Mouse (Mus musculus) megakaryocyte, adult 5-6 weeks (primary cell): Measurements from ENCODE around the gene Cacnb1. TPM values are rescaled to one million over a fixed set of nuclear protein-coding genes. Genes with fewer than 3 reads are reported as not detected.

Source experiments
- ATAC-seq: 2 replicates; pipeline ENCODE4 v1.8.0; 2016; ENCODE audit warnings: mild to moderate bottlenecking, inconsistent platforms; ENCODE audit not compliant: poor library complexity, severe bottlenecking
- total RNA-seq, 2 experiments: library from RNA; stranded (forward) in 1 of 2; stranded (reverse) in 1 of 2; fragments of 153-499, 151-499 nt in 1 of 2; fragments of 221-1000, 200-1000 nt in 1 of 2; gene quantifications; 2 replicates each; pipeline versions ENCODE4 v1.2.3 to v1.2.4; 2015 to 2017

The Cacnb1 gene
- total RNA-seq, 2 experiments from 2014 or later, result 0.62 to 1.2 TPM

DNA sequence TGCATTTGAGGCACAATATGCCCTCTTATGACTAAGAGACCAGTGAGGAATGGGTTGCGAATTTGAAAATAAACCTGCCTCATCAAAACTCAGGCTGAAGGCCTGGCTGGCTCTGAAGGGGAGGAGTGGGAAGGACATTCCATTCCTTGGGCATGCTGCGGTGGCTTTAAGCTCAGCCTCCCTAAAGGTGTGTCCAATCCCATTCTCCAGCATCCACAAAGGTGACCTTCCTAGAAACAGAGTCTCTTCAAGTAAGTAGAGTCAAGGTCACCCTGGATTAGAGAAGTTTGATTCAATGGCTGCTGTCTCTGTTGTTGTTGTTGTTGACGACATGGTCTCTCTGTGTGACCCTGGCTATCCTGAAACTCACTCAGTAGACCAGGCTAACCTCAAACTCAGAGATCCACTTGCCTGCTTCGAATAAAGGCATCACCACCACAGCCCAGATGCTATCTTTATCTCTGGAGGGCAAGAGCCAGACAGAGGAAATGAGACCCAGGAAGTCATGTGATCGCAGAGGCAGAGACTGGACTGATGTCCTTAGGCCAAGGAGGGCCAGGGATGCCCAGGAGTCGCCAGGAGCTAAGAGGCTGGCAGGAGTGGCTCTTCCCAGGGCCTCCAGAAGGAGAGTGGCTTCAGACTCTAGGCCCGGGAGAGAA, 64.1 kb downstream of the Cacnb1 start:
- ATAC-seq, result no peak

DNA sequence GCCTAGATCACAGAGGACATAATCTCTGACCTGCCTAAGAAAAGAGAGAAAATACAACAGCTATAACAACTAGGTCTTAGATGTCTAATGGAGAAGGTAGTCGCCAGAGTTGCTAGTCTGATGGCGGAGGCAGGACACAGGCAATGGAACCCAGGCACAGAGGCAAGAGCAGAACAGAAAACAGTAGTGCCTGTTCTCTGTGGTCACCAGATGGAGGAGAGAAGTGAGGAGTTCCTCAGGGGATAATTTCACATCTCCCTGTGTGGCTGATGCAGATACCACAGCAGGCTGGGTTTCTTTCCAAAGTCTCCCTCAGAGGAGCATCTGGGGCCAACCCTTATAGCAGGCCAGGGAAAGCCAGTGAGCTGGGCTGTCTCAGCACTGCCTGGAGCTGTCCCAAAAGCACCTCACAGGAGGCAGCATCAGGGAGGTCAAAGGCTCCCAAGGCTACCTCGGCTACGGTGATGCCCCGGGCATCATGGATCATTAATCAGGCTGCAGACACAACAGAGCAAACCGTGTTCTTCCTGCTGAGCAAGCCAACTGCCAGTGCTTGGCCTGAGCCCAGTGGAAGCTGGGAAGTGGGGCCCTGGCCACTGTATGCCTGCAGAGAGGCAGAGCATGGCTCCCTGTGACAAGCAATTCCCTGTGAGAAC, 65.8 kb downstream of the Cacnb1 start:
- ATAC-seq, result peak; percentile 75

DNA sequence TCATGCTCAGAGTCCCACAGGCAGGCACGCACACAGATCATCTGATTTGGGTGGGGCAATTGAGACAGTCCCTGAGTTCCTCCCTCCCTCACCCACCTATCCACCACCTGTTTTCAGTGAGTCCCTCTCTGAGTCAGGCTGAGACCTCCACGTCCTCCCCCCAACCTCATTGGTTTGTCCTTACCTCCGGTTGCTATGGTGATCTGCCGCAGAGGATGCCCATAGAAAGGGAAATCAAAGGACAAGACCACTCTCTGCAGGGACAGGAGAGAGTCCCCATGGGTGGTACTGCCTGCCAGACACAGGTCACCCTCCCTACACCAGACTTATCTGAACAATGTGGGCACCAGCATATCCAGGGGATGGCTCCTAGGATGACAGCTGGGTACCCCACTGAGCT, 66.9 kb downstream of the Cacnb1 start:
- no peak for ATAC-seq

DNA sequence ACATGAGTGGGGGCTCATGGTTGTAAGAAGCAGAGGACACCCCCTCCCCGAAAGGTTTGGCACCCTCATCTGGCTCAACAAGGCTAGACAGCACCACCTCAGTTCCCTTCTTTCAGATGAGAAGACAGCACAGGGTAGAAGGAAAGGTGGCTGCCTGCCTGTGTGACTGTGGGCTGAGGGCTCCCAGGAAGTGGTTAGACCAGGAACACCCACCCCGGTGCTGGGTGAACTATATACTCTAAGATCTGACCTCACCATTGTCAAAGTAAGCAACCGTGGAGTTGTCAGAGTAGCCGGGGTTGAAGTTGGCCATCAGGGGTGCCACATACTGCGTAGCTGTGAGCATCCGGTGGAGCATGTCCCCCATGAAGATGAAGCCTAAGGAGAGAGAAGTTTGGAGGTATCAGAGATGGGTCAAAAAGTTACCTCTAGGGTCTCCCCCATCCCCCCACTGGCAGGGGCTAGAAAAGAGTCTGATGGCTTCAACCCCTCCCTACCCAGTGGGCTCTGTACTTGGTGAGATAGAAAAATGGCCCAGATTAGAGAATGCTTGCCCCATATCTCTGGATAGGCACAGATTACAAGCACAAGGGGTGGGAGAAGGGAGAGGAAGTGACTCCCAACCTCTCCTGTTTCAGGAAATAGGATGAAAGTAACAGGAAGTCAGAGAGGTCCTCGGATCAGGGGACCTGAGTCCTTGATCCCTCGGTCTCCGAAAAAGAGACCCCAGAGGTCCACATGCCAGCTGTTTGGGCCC, 67.5 kb downstream of the Cacnb1 start:
- 0 out of 2 replicates have a peak, but pooled peaks have one; percentile 18 for ATAC-seq

DNA sequence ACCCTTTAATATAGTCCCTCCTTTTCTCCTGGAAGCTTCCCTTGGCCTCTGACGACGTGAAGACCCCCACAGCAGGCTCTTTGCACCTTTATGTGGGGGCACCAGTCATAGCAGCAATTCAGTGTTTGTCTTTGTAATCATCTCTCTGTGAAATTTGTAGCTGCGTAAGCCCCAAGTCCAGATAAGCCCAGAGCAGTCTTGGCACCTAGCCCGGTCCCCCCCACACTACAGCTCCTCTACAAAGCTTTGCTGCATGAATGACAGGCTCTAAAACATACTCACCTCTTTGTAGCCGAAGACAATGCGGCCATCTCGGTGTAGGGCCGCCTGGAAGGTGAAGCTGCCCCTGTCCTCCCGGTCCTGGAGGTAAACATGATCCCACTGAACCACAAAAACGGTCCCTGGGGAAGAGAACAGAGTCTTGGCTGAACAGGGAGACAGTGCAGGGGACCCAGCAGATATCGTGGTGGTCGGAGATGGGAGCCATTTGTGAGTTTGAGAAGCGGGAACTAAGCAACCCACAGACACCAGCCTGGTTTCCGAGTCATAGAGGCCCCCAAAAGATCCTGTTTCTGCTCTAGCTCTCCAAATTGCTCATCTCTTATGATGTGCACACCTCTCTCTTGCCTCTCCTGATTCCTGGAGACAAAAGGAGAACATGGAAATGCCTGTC, 68.2 kb downstream of the Cacnb1 start:
- no peak for ATAC-seq

DNA sequence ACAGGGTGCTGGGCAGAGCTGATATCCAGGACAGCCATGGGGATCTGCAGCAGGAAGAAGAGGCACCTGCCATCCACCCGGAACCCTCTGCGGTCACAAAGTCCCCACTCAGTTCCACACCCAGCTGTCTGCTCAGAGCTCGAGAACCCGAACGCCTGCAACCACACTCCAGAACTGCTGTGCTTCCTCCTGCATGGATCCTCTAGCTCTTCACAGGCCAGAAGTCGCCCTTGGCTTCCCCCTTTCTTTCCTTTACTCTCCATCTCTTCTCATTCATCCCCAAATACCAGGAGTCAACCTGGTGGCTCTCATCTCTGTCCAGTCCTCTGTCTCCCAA, 68.9 kb downstream of the Cacnb1 start:
- ATAC-seq, result no peak

DNA sequence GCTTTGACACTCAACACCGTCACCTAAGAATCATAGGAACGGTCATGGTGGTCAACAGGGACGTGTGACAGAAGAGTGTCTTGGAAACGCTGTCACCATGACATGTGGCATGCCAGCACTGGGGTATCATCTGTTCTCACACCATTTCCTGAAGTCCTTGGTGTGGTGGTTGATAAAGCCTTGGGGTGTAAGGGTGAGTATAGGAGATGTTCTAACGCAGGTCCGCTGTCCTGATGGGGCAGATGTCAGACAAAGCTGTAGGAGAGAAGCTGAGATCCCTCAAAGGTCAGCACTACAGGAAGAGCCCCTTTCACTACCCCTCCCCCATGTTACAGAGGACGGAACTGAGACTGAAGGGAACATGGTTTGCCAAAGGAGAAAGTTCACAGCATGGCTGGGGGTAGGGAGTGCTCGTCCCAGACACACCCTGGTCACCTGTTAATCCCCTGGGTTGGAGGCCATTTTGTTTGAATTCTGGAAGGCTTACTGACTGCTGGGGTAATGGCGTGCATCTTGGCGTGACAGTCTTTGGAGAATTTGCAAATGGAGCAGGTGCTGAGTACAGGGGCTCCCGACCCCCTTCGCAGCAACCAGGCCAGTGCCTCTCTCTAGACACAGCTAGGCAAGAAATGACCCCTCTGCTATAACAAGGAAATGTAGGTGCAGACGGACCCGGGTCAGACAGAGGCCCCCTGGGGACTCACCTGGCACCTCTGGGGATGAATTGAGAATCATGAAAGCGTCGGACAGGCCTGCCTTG, 69.5 kb downstream of the Cacnb1 start:
- ATAC-seq, result no peak

DNA sequence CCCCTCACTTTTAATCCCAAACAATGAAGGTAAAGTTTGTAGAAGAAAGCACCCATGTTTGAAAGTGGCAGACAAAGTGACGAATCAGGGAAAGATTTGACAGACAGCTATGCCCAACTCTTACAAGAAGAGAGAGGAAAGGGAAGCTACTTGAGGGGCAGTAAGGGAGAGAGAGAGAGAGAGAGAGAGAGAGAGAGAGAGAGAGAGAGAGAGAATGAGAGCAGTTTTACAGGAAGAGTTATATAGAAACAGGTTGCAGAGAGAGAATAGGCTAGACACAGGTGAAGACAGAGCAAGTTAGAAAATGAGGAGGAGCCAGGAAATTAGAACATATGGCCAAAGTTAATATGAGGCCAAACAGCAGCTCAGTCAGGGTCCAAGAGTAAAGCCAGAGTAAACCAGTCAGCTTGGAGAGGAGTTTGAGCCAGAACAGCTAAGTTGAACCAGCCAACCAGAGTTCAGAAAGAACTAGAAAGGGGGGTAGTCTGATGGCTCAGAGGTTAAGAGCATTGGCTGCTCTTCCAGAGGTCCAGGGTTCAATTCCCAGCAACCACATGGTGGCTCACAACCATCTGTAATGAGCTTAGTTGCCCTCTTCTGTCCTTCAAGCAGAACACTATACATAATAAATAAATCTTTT, 70.3 kb downstream of the Cacnb1 start:
- ATAC-seq, result no peak

Other genes starting within 250 kb of the Cacnb1 start
- not detected in 2 replicates for gene 1700001P01Rik, start 247.1 kb downstream of the Cacnb1 start, total RNA-seq (2015)
- gene 1700001P01Rik, start 247.1 kb downstream of the Cacnb1 start, total RNA-seq (2017), result not detected in 2 replicates
- gene Rpl23, start 240.6 kb downstream of the Cacnb1 start, total RNA-seq (2015), result 1,123 and 1,179 TPM in 2 replicates
- gene Rpl23, start 240.6 kb downstream of the Cacnb1 start, total RNA-seq (2017), result 895 and 904 TPM in 2 replicates
- gene Lasp1, start 224.0 kb downstream of the Cacnb1 start, total RNA-seq (2015), result 121 and 128 TPM in 2 replicates
- 315 and 351 TPM in 2 replicates for gene Lasp1, start 224.0 kb downstream of the Cacnb1 start, total RNA-seq (2017)
- 2.3 and 2.5 TPM in 2 replicates for gene B230217C12Rik, start 182.3 kb downstream of the Cacnb1 start, total RNA-seq (2015)
- gene B230217C12Rik, start 182.3 kb downstream of the Cacnb1 start, total RNA-seq (2017), result 0.33 and 0.45 TPM in 2 replicates
- 0.30 and 2.1 TPM in 2 replicates for gene Fbxo47, start 138.9 kb downstream of the Cacnb1 start, total RNA-seq (2015)
- gene Fbxo47, start 138.9 kb downstream of the Cacnb1 start, total RNA-seq (2017), result 0.73 and 1.5 TPM in 2 replicates
- gene Plxdc1, start 36.6 kb downstream of the Cacnb1 start, total RNA-seq (2015), result 13.7 and 15.9 TPM in 2 replicates
- 6.3 and 6.7 TPM in 2 replicates for gene Plxdc1, start 36.6 kb downstream of the Cacnb1 start, total RNA-seq (2017)
- 42.9 and 56.3 TPM in 2 replicates for gene Arl5c, start 26.9 kb downstream of the Cacnb1 start, total RNA-seq (2015)
- gene Arl5c, start 26.9 kb downstream of the Cacnb1 start, total RNA-seq (2017), result 51.2 TPM in 2 replicates
- gene Rpl19, start 3.7 kb upstream of the Cacnb1 start, total RNA-seq (2015), result 2,687 and 2,729 TPM in 2 replicates
- gene Rpl19, start 3.7 kb upstream of the Cacnb1 start, total RNA-seq (2017), result 1,233 and 1,246 TPM in 2 replicates
- gene Stac2, start 30.4 kb upstream of the Cacnb1 start, total RNA-seq (2015), result 0.09 TPM in 1 of 2 replicates, not detected in the other
- gene Stac2, start 30.4 kb upstream of the Cacnb1 start, total RNA-seq (2017), result 0.04 and 0.08 TPM in 2 replicates
- 11.3 and 12.6 TPM in 2 replicates for gene Fbxl20, start 127.4 kb upstream of the Cacnb1 start, total RNA-seq (2015)
- 12.4 and 14.8 TPM in 2 replicates for gene Fbxl20, start 127.4 kb upstream of the Cacnb1 start, total RNA-seq (2017)
- 64.5 and 70.6 TPM in 2 replicates for gene Med1, start 170.3 kb upstream of the Cacnb1 start, total RNA-seq (2015)
- gene Med1, start 170.3 kb upstream of the Cacnb1 start, total RNA-seq (2017), result 32.5 and 36.3 TPM in 2 replicates
- 40.6 and 43.8 TPM in 2 replicates for gene Cdk12, start 180.0 kb upstream of the Cacnb1 start, total RNA-seq (2015)
- 50.2 and 52.2 TPM in 2 replicates for gene Cdk12, start 180.0 kb upstream of the Cacnb1 start, total RNA-seq (2017)